18 mouse cellular contexts compared by ENCODE assay signal in genomic region chr2:128333401-128334142, GRCm38 (mm10).
DNase-seq lines count a peak whose midpoint lies in the region; ATAC-seq and TF ChIP-seq lines count a peak whose summit lies in the region.
"Had no signal": no experiment of that assay in that cellular context is flagged by ENCODE, and none has a peak within 500 bp of the region (broad histone marks: within the 10 kb centered on the region; RNA-seq: fewer than 3 reads in every experiment).

No protein-coding gene starts in this region.

- WGBS in liver, embryonic 15.5 days (ENCODE audit: insufficient replicate concordance), result 47% methylated on average over 10 of the region's 10 CpGs
- 57% methylated on average over 10 of the region's 10 CpGs for WGBS in liver, postnatal 0 days (ENCODE audit: insufficient replicate concordance)
- 68% methylated on average over 10 of the region's 10 CpGs for WGBS in intestine, postnatal 0 days

- ATAC-seq in frontal cortex, adult (ENCODE audit: low TSS enrichment), result peak; percentile 85
- 0 out of 2 replicates have a peak, but pooled peaks have one; percentile 9 for ATAC-seq in liver, embryonic 15.5 days (ENCODE audit: insufficient read depth)
- ATAC-seq in liver, postnatal 0 days, result no peak; the same call in 1 of the 2 replicates
- peak; percentile 40 for ATAC-seq in granulocyte monocyte progenitor cell, adult 5-6 weeks (replicated peaks; ENCODE audit: poor library complexity, severe bottlenecking)
- no peak for ATAC-seq in intestine, postnatal 0 days
- ATAC-seq: midbrain, embryonic 16.5 days had no signal

- no peak overlapping the region for H3K4me3 ChIP-seq in liver, embryonic 15.5 days (replicated peaks)
- no peak overlapping the region for H3K4me3 ChIP-seq in liver, postnatal 0 days (ENCODE audit: low read depth, low read length)
- no peak overlapping the region for H3K4me3 ChIP-seq in intestine, postnatal 0 days (ENCODE audit: low read depth, low read length)
- H3K4me3 ChIP-seq: lung, embryonic 15.5 days had no signal

- peaks cover 25% of the 10 kb centered on the region for H3K4me1 ChIP-seq in liver, embryonic 15.5 days (replicated peaks)
- peaks cover 20% of the 10 kb centered on the region for H3K4me1 ChIP-seq in liver, postnatal 0 days (ENCODE audit: insufficient read depth)
- H3K4me1 ChIP-seq in intestine, postnatal 0 days (replicated peaks; ENCODE audit: control insufficient read depth, insufficient read depth, low read length), result peaks cover 16% of the 10 kb centered on the region; the same call in 1 of the 2 replicates

- H3K27ac ChIP-seq in liver, embryonic 15.5 days (replicated peaks), result no peak overlapping the region
- H3K27ac ChIP-seq in liver, postnatal 0 days (ENCODE audit: low read depth), result no peak overlapping the region
- no peak overlapping the region for H3K27ac ChIP-seq in intestine, postnatal 0 days (ENCODE audit: low read depth, low read length)
- H3K27ac ChIP-seq: hindbrain, embryonic 14.5 days; lung, embryonic 15.5 days had no signal

- no peaks in the 10 kb centered on the region for H3K36me3 ChIP-seq in liver, embryonic 15.5 days (replicated peaks)
- no peaks in the 10 kb centered on the region for H3K36me3 ChIP-seq in liver, postnatal 0 days (replicated peaks; ENCODE audit: insufficient read depth, low read length)
- H3K36me3 ChIP-seq in intestine, postnatal 0 days (ENCODE audit: control insufficient read depth, insufficient read depth), result no peaks in the 10 kb centered on the region
- H3K36me3 ChIP-seq: lung, embryonic 15.5 days had no signal

- TF ChIP-seq EP300 in liver, postnatal 0 days (IDR thresholded peaks at IDR 0.05; ENCODE audit: low read depth), result no peak

- DNase-seq in frontal cortex, postnatal 25 days (ENCODE audit: low spot score in 2 of 2), result no peak
- no peak for DNase-seq in liver, postnatal 0 days
- DNase-seq in CD4-positive helper T cell, adult 2 months (ENCODE audit: low read depth, low spot score), result peak; percentile 24
- DNase-seq in spleen, adult 12 weeks (ENCODE audit: low spot score), result no peak
- DNase-seq: adrenal gland, adult 8-10 months; cerebellum, adult 9-11 months; gastrocnemius, postnatal 25 days; kidney, adult 11 months; kidney, postnatal 14 days; liver; right cerebral cortex, postnatal 25 days had no signal

- no peak overlapping the region for H3K4me2 ChIP-seq in liver, embryonic 15.5 days
- H3K4me2 ChIP-seq in liver, postnatal 0 days (ENCODE audit: low read depth, low read length), result no peak overlapping the region
- no peak overlapping the region for H3K4me2 ChIP-seq in intestine, postnatal 0 days (replicated peaks; ENCODE audit: low read depth)
- H3K4me2 ChIP-seq: hindbrain, embryonic 14.5 days; lung, embryonic 15.5 days had no signal

- TF ChIP-seq CTCF in liver, postnatal 0 days (IDR thresholded peaks at IDR 0.05; ENCODE audit: low read depth), result no peak
- TF ChIP-seq CTCF in intestine, postnatal 0 days (IDR thresholded peaks at IDR 0.05; ENCODE audit: low read depth), result no peak

- H3K9me3 ChIP-seq in liver, embryonic 15.5 days (replicated peaks), result no peaks in the 10 kb centered on the region
- H3K9me3 ChIP-seq in liver, postnatal 0 days (ENCODE audit: low read length), result no peaks in the 10 kb centered on the region
- H3K9me3 ChIP-seq in intestine, postnatal 0 days (ENCODE audit: control insufficient read depth), result no peaks in the 10 kb centered on the region
- H3K9me3 ChIP-seq: lung, embryonic 15.5 days had no signal

- no peaks in the 10 kb centered on the region for H3K27me3 ChIP-seq in liver, embryonic 15.5 days
- no peaks in the 10 kb centered on the region for H3K27me3 ChIP-seq in liver, postnatal 0 days (ENCODE audit: insufficient read depth, low read length)
- no peaks in the 10 kb centered on the region for H3K27me3 ChIP-seq in intestine, postnatal 0 days (replicated peaks; ENCODE audit: control insufficient read depth, insufficient read depth, low read length)
- H3K27me3 ChIP-seq: lung, embryonic 15.5 days had no signal

- no peak overlapping the region for H3K9ac ChIP-seq in liver, embryonic 15.5 days
- H3K9ac ChIP-seq in liver, postnatal 0 days (replicated peaks), result no peak overlapping the region
- no peak overlapping the region for H3K9ac ChIP-seq in intestine, postnatal 0 days (ENCODE audit: low read depth, low read length)
- H3K9ac ChIP-seq: hindbrain, embryonic 14.5 days; lung, embryonic 15.5 days had no signal

Comparison
In these comparisons a context has a peak if more than half of its experiments do, and no peak if none do; other contexts are left out.
1. ATAC-seq: peak in frontal cortex, adult (single experiment), liver, embryonic 15.5 days (single experiment) and granulocyte monocyte progenitor cell, adult 5-6 weeks (single experiment); none in liver, postnatal 0 days (single experiment) and intestine, postnatal 0 days (single experiment).